Mouse (Mus musculus) CD8-positive naive resting alpha-beta T cell, adult 2 months (primary cell): ENCODE measurements at regions not wholly inside any gene's neighbourhood (a gene's known extent, or its start where the extent isn't known, plus 50 kb on each side); places are given as distances from the start of the nearest gene placed in this dataset.
A peak's percentile ranks its signal among the peaks of the same experiment; 100 is the strongest.
"Not testable (repeated sequence)": the region's sequence is repeated elsewhere in the genome, so short reads cannot be mapped to it uniquely, and the experiment has no call there.

Experiments used
- DNase-seq, 2 experiments: peaks; one replicate each; pipeline ENCODE4 v3.0.0; 2022; ENCODE audit warnings: low read depth in 2 of 2, low spot score in 2 of 2

- not testable (repeated sequence) for DNase-seq
Measured at GRCm38 (mm10) chr6:47745856-47746255, 67.4 kb downstream of the Pdia4 start.

- DNase-seq = peak in 1 of 2 experiments; percentile 31
Measured at GRCm38 (mm10) chr6:47743856-47744255, 69.4 kb downstream of the Pdia4 start.

- not testable (repeated sequence) for DNase-seq
Measured at GRCm38 (mm10) chr6:47740216-47740615, 73.0 kb downstream of the Pdia4 start.

GRCm38 (mm10) chr6:47739696-47740095 lies 73.5 kb downstream of the Pdia4 start:
- peak; percentile 66 to 72 for DNase-seq

DNA sequence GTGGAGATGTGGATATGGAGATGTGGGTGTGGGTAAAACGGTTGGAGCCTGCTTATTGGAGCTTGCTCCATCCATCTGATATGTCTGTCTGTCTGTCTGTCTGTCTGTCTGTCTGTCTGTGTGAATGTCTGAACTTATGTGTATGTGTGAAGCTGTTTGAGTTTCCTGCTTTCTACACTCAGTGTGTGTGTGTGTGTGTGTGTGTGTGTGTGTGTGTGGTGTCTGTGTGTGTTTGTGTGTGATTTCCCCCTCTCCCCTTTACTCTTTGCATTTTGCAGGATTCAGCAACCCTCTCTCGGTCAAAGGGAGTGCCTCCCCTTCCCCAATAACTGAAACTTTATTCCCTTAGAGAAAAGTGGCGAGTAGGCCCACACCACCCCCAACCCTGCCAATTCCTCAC lies 75.3 kb downstream of the Pdia4 start:
- not testable (repeated sequence) for DNase-seq
